Mouse (Mus musculus) kidney, embryonic 14.5 days (tissue): ENCODE measurements around the gene Iqgap1. TPM values are rescaled to one million over a fixed set of nuclear protein-coding genes. Genes with fewer than 3 reads are reported as not detected.

Source experiments
- ATAC-seq: fragments of 200-750 bp; cut with Nextera tagmentation; 2 replicates; pipeline ENCODE4 v1.8.0; 2017; ENCODE audit warnings: moderate number of reproducible peaks, mild to moderate bottlenecking, moderate TSS enrichment, moderate library complexity; ENCODE audit not compliant: low FRiP score, low TSS enrichment
- H3K27ac ChIP-seq: fragments of 300-500 bp; sonication (generic); 2 replicates; pipeline ENCODE4 v1.5.1; 2014; ENCODE audit warnings: low read depth, mild to moderate bottlenecking, low read length, moderate library complexity, mixed read lengths
- H3K27me3 ChIP-seq: fragments of 300-500 bp; sonication (generic); 2 replicates; pipeline ENCODE4 v1.6.1; 2014; ENCODE audit warnings: mild to moderate bottlenecking, low read length; ENCODE audit not compliant: control insufficient read depth, insufficient read depth
- H3K36me3 ChIP-seq: fragments of 300-500 bp; sonication (generic); 2 replicates; pipeline ENCODE4 v1.6.1; 2014; ENCODE audit warnings: low read length, mixed read lengths; ENCODE audit not compliant: control insufficient read depth, insufficient read depth
- H3K4me1 ChIP-seq: fragments of 300-500 bp; sonication (generic); 2 replicates; pipeline ENCODE4 v1.6.1; 2014; ENCODE audit warnings: low read length, mixed read lengths; ENCODE audit not compliant: control insufficient read depth, insufficient read depth
- H3K4me2 ChIP-seq: fragments of 300-500 bp; sonication (generic); replicated peaks from 2 replicates; pipeline ENCODE4 v1.6.1; 2014; ENCODE audit warnings: low read depth, mild to moderate bottlenecking, low read length
- H3K4me3 ChIP-seq: fragments of 300-500 bp; sonication (generic); 2 replicates; pipeline ENCODE4 v1.5.1; 2014; ENCODE audit warnings: mild to moderate bottlenecking, low read length
- H3K9ac ChIP-seq: fragments of 300-500 bp; sonication (generic); 2 replicates; pipeline ENCODE4 v1.6.1; 2014; ENCODE audit warnings: low read depth, mild to moderate bottlenecking, low read length, moderate library complexity
- H3K9me3 ChIP-seq: fragments of 300-500 bp; sonication (generic); 2 replicates; pipeline ENCODE4 v1.6.1; 2016; ENCODE audit warnings: low read length; ENCODE audit not compliant: control insufficient read depth
- WGBS: fragments of 180-500 bp; shearing (Covaris S2); extraction: QIAGEN DNeasy Blood & Tissue Kit; methylation state at CpG from one replicate; pipeline ENCODE4 v1.1.7; 2014; 5-methylcytosine and 5-hydroxymethylcytosine counted together
- polyA plus RNA-seq: library from polyadenylated mRNA; unstranded; fragments of >200 nt; fragmentation: Nextera tagmentation; extraction: Ambion mirVana; gene quantifications from 2 replicates; pipeline ENCODE4 v1.2.1, GENCODE M21; 2014

Iqgap1 gene
- polyA plus RNA-seq, 1 experiment from 2014 or later, result 110 TPM

GRCm38 (mm10) chr7:80732986-80733385 lies 92.8 kb downstream of the Iqgap1 start:
- no peaks in the 10 kb centered on the region for H3K9me3 ChIP-seq
- H3K4me3 ChIP-seq, result no peak overlapping the region
- ATAC-seq, result no peak
- 72% methylated on average over 11 of the region's 11 CpGs for WGBS
- no peak overlapping the region for H3K4me2 ChIP-seq
- H3K9ac ChIP-seq, result no peak overlapping the region
- peaks cover 83% of the 10 kb centered on the region for H3K36me3 ChIP-seq
- H3K4me1 ChIP-seq, result no peaks in the 10 kb centered on the region
- no peak overlapping the region for H3K27ac ChIP-seq
- no peaks in the 10 kb centered on the region for H3K27me3 ChIP-seq

DNA sequence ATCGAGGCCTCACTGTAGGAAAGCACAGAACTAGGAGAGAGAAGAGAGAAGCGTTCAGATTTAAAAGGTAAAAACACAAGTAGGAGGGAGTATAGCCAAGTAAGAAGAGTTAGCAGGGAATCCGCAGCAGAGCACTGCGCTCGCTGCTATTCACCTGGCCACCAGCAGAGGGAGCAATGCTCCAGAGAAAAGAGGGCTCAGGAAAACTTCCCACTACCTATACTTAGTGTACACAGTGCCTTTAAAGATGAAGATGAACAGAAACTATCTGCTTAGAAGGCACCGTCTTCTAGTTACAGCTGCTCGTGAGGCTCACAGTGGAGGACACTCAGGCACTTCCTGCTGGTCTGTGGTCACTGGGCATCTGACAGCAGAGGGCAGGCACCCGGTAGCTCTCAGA lies 96.1 kb downstream of the Iqgap1 start:
- no peaks in the 10 kb centered on the region for H3K4me1 ChIP-seq
- ATAC-seq, result 0 out of 2 replicates have a peak, but pooled peaks have one; percentile 36
- H3K9ac ChIP-seq, result no peak overlapping the region
- no peaks in the 10 kb centered on the region for H3K9me3 ChIP-seq
- H3K4me2 ChIP-seq, result no peak overlapping the region
- WGBS, result 31% methylated on average over 8 of the region's 8 CpGs
- no peak overlapping the region for H3K27ac ChIP-seq
- H3K36me3 ChIP-seq, result peaks cover 86% of the 10 kb centered on the region
- H3K4me3 ChIP-seq, result no peak overlapping the region
- no peaks in the 10 kb centered on the region for H3K27me3 ChIP-seq

- no peak for ATAC-seq
- Histone ChIP-seq H3K4me1 (no peaks in the 10 kb centered on the region), H3K36me3 (peaks cover 92% of the 10 kb centered on the region), H3K9ac (no peak overlapping the region), H3K9me3 (no peaks in the 10 kb centered on the region), H3K27me3 (no peaks in the 10 kb centered on the region), H3K27ac (no peak overlapping the region), H3K4me3 (no peak overlapping the region), H3K4me2 (no peak overlapping the region)
- WGBS, result 41% methylated on average over 9 of the region's 9 CpGs
Observed at GRCm38 (mm10) chr7:80721041-80721440, 104.7 kb downstream of the Iqgap1 start.

DNA sequence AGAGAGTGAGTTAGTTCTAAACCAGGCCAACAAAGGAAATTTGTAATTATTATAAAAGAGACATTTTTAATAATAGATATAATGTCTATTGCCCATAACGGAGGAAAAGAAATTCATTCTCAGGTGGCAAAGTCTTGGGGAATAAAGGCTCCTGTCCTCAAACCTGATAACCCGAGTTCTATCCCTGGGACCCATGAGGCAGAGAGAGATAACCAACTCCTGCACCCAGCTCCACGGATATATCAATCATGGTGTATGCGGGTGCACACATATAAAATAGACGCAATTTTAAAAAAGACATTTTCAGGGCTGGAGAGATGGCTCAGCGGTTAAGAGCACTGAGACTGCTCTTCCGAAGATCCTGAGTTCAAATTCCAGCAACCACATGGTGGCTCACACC lies 106.2 kb downstream of the Iqgap1 start:
- Histone ChIP-seq H3K4me2 (no peak overlapping the region), H3K9ac (no peak overlapping the region), H3K36me3 (peaks cover 90% of the 10 kb centered on the region), H3K4me1 (no peaks in the 10 kb centered on the region), H3K9me3 (no peaks in the 10 kb centered on the region), H3K4me3 (no peak overlapping the region), H3K27me3 (no peaks in the 10 kb centered on the region), H3K27ac (no peak overlapping the region)
- no peak for ATAC-seq
- WGBS, result 97% methylated on average over 7 of the region's 7 CpGs

DNA sequence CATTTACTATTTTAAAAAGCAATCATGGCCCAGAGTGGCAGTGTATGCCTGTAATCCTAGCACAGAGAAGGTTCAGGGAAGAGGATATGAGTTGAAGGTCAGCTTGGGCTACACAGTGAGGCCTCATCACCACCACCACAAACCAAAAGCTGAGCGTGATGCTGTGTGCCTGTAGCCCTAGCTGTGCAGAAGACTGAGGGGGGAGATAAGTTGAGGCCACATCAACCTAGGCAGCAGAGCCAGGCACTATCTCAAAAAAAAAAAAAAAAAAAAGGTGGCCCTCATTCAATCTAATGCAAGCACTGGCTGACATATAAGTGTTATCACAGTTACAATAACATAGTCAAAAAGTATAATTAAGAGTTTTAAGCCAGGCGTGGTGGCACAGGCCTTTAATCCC lies 106.7 kb downstream of the Iqgap1 start:
- WGBS, result 91% methylated on average over 2 of the region's 2 CpGs
- no peak overlapping the region for H3K4me2 ChIP-seq
- ATAC-seq, result no peak
- no peak overlapping the region for H3K9ac ChIP-seq
- H3K4me3 ChIP-seq, result no peak overlapping the region
- no peaks in the 10 kb centered on the region for H3K9me3 ChIP-seq
- H3K36me3 ChIP-seq, result peaks cover 87% of the 10 kb centered on the region
- H3K27me3 ChIP-seq, result no peaks in the 10 kb centered on the region
- no peak overlapping the region for H3K27ac ChIP-seq
- no peaks in the 10 kb centered on the region for H3K4me1 ChIP-seq

DNA sequence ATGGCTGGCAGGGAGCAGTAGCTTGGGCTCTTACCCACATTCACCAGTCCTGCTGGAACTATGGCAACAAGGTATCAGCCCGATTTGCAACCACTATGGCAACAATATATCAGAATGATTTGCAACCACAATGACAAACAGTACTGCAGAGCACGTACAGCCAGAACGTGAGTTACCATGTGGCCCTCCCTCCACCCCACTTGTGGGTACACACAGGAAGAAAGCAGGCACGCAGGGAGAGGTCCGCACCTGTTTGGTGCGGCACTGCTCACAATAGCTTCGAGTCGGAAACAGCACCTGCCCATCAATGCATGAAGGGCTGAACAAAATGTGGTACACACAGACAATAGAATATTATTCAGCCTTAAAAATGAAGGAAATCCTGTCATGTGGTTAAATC lies 107.3 kb downstream of the Iqgap1 start:
- Histone ChIP-seq H3K4me1 (no peaks in the 10 kb centered on the region), H3K27ac (no peak overlapping the region), H3K9me3 (no peaks in the 10 kb centered on the region), H3K4me3 (no peak overlapping the region), H3K9ac (no peak overlapping the region), H3K36me3 (peaks cover 87% of the 10 kb centered on the region), H3K4me2 (no peak overlapping the region), H3K27me3 (no peaks in the 10 kb centered on the region)
- WGBS, result 81% methylated on average over 8 of the region's 8 CpGs
- no peak for ATAC-seq

DNA sequence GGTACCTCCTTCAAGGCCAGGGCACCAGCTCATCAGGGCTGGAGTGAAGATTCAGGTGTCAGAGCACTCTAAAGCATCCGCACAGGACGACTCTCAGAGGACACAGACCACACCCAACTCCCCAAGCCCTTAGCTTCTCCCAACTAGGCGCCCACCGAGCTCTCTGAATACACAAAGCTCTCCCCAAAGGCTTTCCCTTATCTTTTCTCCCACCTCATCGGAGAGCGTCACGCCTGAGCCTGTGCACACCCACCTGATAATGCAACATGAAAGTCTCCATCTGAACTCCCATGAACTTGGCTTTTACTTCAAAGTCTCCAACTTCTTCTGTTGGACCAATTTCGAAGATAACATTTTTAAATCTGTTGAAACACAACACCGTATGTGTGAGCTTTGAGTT lies 109.0 kb downstream of the Iqgap1 start:
- H3K9ac ChIP-seq, result no peak overlapping the region
- no peaks in the 10 kb centered on the region for H3K9me3 ChIP-seq
- H3K27me3 ChIP-seq, result no peaks in the 10 kb centered on the region
- peaks cover 82% of the 10 kb centered on the region for H3K36me3 ChIP-seq
- 79% methylated on average over 9 of the region's 9 CpGs for WGBS
- ATAC-seq, result no peak
- no peaks in the 10 kb centered on the region for H3K4me1 ChIP-seq
- no peak overlapping the region for H3K4me2 ChIP-seq
- H3K4me3 ChIP-seq, result no peak overlapping the region
- H3K27ac ChIP-seq, result no peak overlapping the region

GRCm38 (mm10) chr7:80715306-80715705 lies 110.5 kb downstream of the Iqgap1 start:
- Histone ChIP-seq H3K4me1 (no peaks in the 10 kb centered on the region), H3K9me3 (no peaks in the 10 kb centered on the region), H3K27me3 (no peaks in the 10 kb centered on the region), H3K27ac (no peak overlapping the region), H3K9ac (no peak overlapping the region), H3K4me3 (no peak overlapping the region), H3K4me2 (no peak overlapping the region), H3K36me3 (peaks cover 71% of the 10 kb centered on the region)
- no peak for ATAC-seq
- WGBS, result 76% methylated on average over 7 of the region's 7 CpGs

GRCm38 (mm10) chr7:80711496-80711895 lies 114.3 kb downstream of the Iqgap1 start:
- ATAC-seq, result no peak
- Histone ChIP-seq H3K27me3 (no peaks in the 10 kb centered on the region), H3K4me3 (no peak overlapping the region), H3K9ac (no peak overlapping the region), H3K4me2 (no peak overlapping the region), H3K4me1 (no peaks in the 10 kb centered on the region), H3K36me3 (peaks cover 41% of the 10 kb centered on the region), H3K27ac (no peak overlapping the region), H3K9me3 (no peaks in the 10 kb centered on the region)
- WGBS, result 50% methylated on average over 8 of the region's 8 CpGs

GRCm38 (mm10) chr7:80710333-80710732 lies 115.4 kb downstream of the Iqgap1 start:
- Histone ChIP-seq H3K27me3 (no peaks in the 10 kb centered on the region), H3K27ac (no peak overlapping the region), H3K4me1 (no peaks in the 10 kb centered on the region), H3K36me3 (peaks cover 29% of the 10 kb centered on the region), H3K9me3 (no peaks in the 10 kb centered on the region), H3K4me3 (no peak overlapping the region), H3K9ac (no peak overlapping the region), H3K4me2 (no peak overlapping the region)
- no peak for ATAC-seq
- 92% methylated on average over 7 of the region's 7 CpGs for WGBS
